Mouse (Mus musculus): ENCODE measurements at regions not wholly inside any gene's neighbourhood (a gene's known extent, or its start where the extent isn't known, plus 50 kb on each side); places are given as distances from the start of the nearest gene placed in this dataset.

GRCm38 (mm10) chr3:52503925-52504324 is 235.8 kb downstream of the Foxo1 start:
- no peak for TF ChIP-seq GATA1 (IDR thresholded peaks at IDR 0.05; ENCODE audit: borderline replicate concordance, low read length)
- TF ChIP-seq FLI1 (IDR thresholded peaks at IDR 0.05; ENCODE audit: low read length): no peak

Data from megakaryocyte, embryonic 14.5 days (primary cell).